Mouse (Mus musculus): ENCODE data around the gene Foxe1.

Foxe1 gene

GRCm38 (mm10) chr4:46347580-46348515, 4.4 kb downstream of the Foxe1 start:
- no peak for DNase-seq (ENCODE audit: low read depth)

GRCm38 (mm10) chr4:46348897-46349296, 5.5 kb downstream of the Foxe1 start:
- no peak for DNase-seq (ENCODE audit: low read depth)

- no peak for DNase-seq (ENCODE audit: low read depth)
Measured at GRCm38 (mm10) chr4:46349530-46349929, 6.1 kb downstream of the Foxe1 start.

GRCm38 (mm10) chr4:46353045-46353444, 9.6 kb downstream of the Foxe1 start:
- DNase-seq (ENCODE audit: low read depth): no peak

- peak; percentile 60 for DNase-seq (ENCODE audit: low read depth)
Measured at GRCm38 (mm10) chr4:46356351-46357133, 13.1 kb downstream of the Foxe1 start.

- no peak for DNase-seq (ENCODE audit: low read depth)
Measured at GRCm38 (mm10) chr4:46359539-46360253, 16.3 kb downstream of the Foxe1 start.

- no peak for DNase-seq (ENCODE audit: low read depth)
Measured at GRCm38 (mm10) chr4:46361258-46361657, 17.8 kb downstream of the Foxe1 start.

GRCm38 (mm10) chr4:46364360-46364759, 21.0 kb downstream of the Foxe1 start:
- DNase-seq (ENCODE audit: low read depth): no peak

- DNase-seq (ENCODE audit: low read depth): no peak
Measured at GRCm38 (mm10) chr4:46367487-46367959, 24.1 kb downstream of the Foxe1 start.

- no peak for DNase-seq (ENCODE audit: low read depth)
Measured at GRCm38 (mm10) chr4:46369070-46369469, 25.7 kb downstream of the Foxe1 start.

GRCm38 (mm10) chr4:46370406-46370805, 27.0 kb downstream of the Foxe1 start:
- no peak for DNase-seq (ENCODE audit: low read depth)

- DNase-seq (ENCODE audit: low read depth): no peak
Measured at GRCm38 (mm10) chr4:46371030-46371429, 27.6 kb downstream of the Foxe1 start.

GRCm38 (mm10) chr4:46374455-46374854, 31.0 kb downstream of the Foxe1 start:
- DNase-seq (ENCODE audit: low read depth): no peak

GRCm38 (mm10) chr4:46374869-46375368, 31.5 kb downstream of the Foxe1 start:
- DNase-seq (ENCODE audit: low read depth): peak; percentile 70

- no peak for DNase-seq (ENCODE audit: low read depth)
Measured at GRCm38 (mm10) chr4:46388556-46388955, 45.1 kb downstream of the Foxe1 start.

GRCm38 (mm10) chr4:46389013-46389611, 45.7 kb downstream of the Foxe1 start, which contains the start of gene Trmo:
Trmo (minus strand) TSS chr4:46389437.
- peak; percentile 92 for DNase-seq (ENCODE audit: low read depth)

- DNase-seq (ENCODE audit: low read depth): no peak
Measured at GRCm38 (mm10) chr4:46389612-46390341, 46.4 kb downstream of the Foxe1 start.

GRCm38 (mm10) chr4:46390390-46390970, 47.1 kb downstream of the Foxe1 start:
- peak; percentile 97 for DNase-seq (ENCODE audit: low read depth)

- DNase-seq (ENCODE audit: low read depth): no peak
Measured at GRCm38 (mm10) chr4:46394388-46394787, 51.0 kb downstream of the Foxe1 start.

GRCm38 (mm10) chr4:46395736-46396135, 52.3 kb downstream of the Foxe1 start:
- DNase-seq (ENCODE audit: low read depth): no peak

Data from c-Kit-positive CD71-negative TER-119-negative erythroid progenitor cells, embryonic 14.5 days (primary cell).